Mouse (Mus musculus): ENCODE results near the gene Ppp4c.

DNA sequence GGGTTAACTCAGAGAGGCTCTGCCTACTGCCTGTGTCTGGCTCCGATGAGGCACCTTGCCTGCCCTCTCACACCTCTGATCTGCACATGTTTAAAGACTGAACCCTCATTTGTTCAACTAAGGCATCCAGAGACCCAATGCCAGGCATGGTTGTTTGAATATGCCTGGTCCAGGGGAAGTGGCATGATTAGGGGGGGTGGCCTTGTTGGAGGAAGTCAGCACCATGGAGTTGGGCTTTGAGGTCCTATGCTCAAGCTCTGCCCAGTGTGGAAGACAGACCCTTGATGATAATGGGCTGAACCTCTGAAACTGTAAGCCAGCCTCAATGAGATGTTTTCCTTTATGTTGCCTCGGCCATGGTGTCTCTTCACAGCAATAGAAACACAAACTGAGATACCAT, 18.9 kb downstream of the Ppp4c start:
- no peak for TF ChIP-seq CTCF (IDR thresholded peaks at IDR 0.05; ENCODE audit: extremely low read depth, insufficient read depth, low read length)
- no peak for TF ChIP-seq POLR2A (IDR thresholded peaks at IDR 0.05; ENCODE audit: extremely low read depth, insufficient read depth, low read length)
